Mouse (Mus musculus) thymus, adult 2 months (tissue): ENCODE results near the gene Snrnp70.

Source experiments
- CTCF ChIP-seq: fragments of 200-500 bp; IDR thresholded peaks from 2 replicates; pipeline ENCODE4 v1.5.1; 2012; ENCODE audit warnings: mild to moderate bottlenecking, control low read depth, low read length, moderate library complexity, borderline replicate concordance; ENCODE audit not compliant: control insufficient read depth, poor library complexity, insufficient read depth; ENCODE audit errors: extremely low read depth
- POLR2A ChIP-seq: fragments of 200-500 bp; IDR thresholded peaks from 2 replicates; pipeline ENCODE4 v1.6.1; 2012; ENCODE audit warnings: mild to moderate bottlenecking, low read length, control low read depth, moderate library complexity; ENCODE audit not compliant: control insufficient read depth, poor library complexity, insufficient read depth; ENCODE audit errors: extremely low read depth

- TF ChIP-seq CTCF: no peak
- TF ChIP-seq POLR2A: no peak
Measured at GRCm38 (mm10) chr7:45396787-45397186, 1.2 kb upstream of the Snrnp70 start.
